Mouse (Mus musculus) pancreas, adult 10 weeks (tissue): ENCODE measurements around the gene Ccna1. TPM values are rescaled to one million over a fixed set of nuclear protein-coding genes. Genes with fewer than 3 reads are reported as not detected.

ENCODE experiments used
- polyA plus RNA-seq: library from polyadenylated mRNA; stranded (reverse); fragments of 350-450 nt; fragmentation: Illumina TruSeq; extraction: RNeasy Lipid Tissue Mini Kit (QIAGEN cat#74804); gene quantifications from one replicate; pipeline ENCODE4 v1.2.3, GENCODE M21; 2015; ENCODE audit warnings: low read depth, low replicate concordance; ENCODE audit not compliant: insufficient read depth

Gene Ccna1
- not detected for polyA plus RNA-seq

DNA sequence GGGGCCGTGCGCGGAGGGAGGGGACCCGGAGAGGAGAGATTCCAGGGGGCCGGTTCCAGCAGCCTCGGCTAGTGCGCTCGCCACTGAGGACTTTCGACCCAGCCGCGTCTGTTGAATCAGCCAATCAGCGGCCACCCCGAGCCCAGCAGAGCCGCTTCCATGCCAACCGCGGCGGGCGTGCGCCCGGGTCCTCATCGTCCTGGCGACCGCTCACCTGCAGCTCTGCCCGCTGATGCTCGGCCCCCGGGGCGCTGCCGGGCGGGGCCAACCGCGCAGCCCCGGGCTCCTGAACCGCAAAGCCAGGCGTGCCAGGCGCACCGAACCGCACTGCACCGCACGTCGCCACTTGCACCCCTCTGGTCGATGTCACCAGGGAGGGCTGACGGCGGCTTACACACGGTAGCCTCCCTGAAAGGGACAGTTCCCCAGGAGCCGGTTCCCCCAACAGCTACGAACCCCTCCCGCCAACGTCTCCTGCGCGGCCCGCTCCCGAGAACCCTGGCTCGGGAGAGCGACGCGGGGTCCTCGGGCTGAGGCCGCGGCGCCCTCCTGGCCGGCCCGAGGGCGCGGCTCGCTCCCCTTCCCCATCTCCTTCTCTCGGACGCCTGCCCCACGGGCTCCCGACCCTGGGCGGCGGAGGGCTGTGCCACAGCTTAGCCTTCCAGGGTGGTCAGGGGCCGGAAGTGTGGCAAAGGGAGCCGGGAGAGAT, at the start of gene Ccna1:
Ccna1 (minus strand) TSS at position 464 of the 709 bp plus-strand sequence.

Other genes starting within 250 kb of the Ccna1 start
- 5.7 TPM for gene Rfxap, start 247.7 kb downstream of the Ccna1 start, polyA plus RNA-seq
- gene Sertm1, start 139.6 kb downstream of the Ccna1 start, polyA plus RNA-seq, result not detected
- 9.0 TPM for gene Spg20, start 56.6 kb upstream of the Ccna1 start, polyA plus RNA-seq
- gene Ccdc169, start 81.8 kb upstream of the Ccna1 start, polyA plus RNA-seq, result 1.1 TPM
- not detected for gene Sohlh2, start 126.5 kb upstream of the Ccna1 start, polyA plus RNA-seq
- 1.4 TPM for gene Dclk1, start 186.9 kb upstream of the Ccna1 start, polyA plus RNA-seq